Mouse (Mus musculus): Measurements from ENCODE around the gene Msx1. TPM values are rescaled to one million over a fixed set of nuclear protein-coding genes. Genes with fewer than 3 reads are reported as not detected.
"Not testable (repeated sequence)": the region's sequence is repeated elsewhere in the genome, so short reads cannot be mapped to it uniquely, and the experiment has no call there.

The Msx1 gene
- polyA plus RNA-seq, 1 experiment from 2014 or later, result 65.2 TPM

DNA sequence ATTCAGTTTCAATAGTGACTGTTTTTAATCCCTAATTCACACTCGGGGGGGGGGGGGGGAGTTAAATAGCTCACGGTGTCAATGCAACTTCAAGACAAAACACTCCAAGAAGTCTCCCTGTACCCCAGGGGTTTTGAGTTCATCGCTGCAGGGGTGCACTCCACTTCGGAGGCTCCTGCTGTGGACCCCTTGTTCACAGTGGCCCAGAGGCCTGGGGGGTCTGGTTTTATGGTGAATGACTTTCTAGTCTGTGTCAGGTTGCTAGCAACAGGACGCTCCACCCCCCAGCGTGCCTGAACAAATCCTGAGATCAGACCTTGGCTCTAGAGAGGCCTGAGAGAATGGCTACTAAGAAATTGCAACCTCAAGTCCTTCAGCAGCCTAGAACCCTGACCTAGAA is 8.4 kb upstream of the Msx1 start:
- peaks cover 3% of the 10 kb centered on the region; the same call in 1 of the 2 replicates for H3K9me3 ChIP-seq
- WGBS, result 4% methylated on average over 6 of the region's 6 CpGs
- H3K4me1 ChIP-seq, result peaks cover 23% of the 10 kb centered on the region
- H3K4me3 ChIP-seq, result no peak overlapping the region
- no peak for DNase-seq (ENCODE audit: low spot score)
- no peak overlapping the region for H3K27ac ChIP-seq
- no peaks in the 10 kb centered on the region for H3K36me3 ChIP-seq
- H3K27me3 ChIP-seq (ENCODE audit: insufficient read depth, poor library complexity, severe bottlenecking), result peaks cover 99% of the 10 kb centered on the region

- no peaks in the 10 kb centered on the region for H3K36me3 ChIP-seq
- no peak overlapping the region for H3K27ac ChIP-seq
- H3K4me3 ChIP-seq, result no peak overlapping the region
- H3K9me3 ChIP-seq, result peaks cover 3% of the 10 kb centered on the region; the same call in 1 of the 2 replicates
- DNase-seq (ENCODE audit: low spot score), result no peak
- peaks cover 99% of the 10 kb centered on the region for H3K27me3 ChIP-seq (ENCODE audit: insufficient read depth, poor library complexity, severe bottlenecking)
- peaks cover 28% of the 10 kb centered on the region for H3K4me1 ChIP-seq
- 7% methylated on average over 13 of the region's 13 CpGs for WGBS
Observed at GRCm38 (mm10) chr5:37832031-37832430, 7.6 kb upstream of the Msx1 start.

GRCm38 (mm10) chr5:37830436-37830835 is 6.1 kb upstream of the Msx1 start:
- Histone ChIP-seq H3K27me3 (ENCODE audit: insufficient read depth, poor library complexity, severe bottlenecking) (peaks cover 99% of the 10 kb centered on the region), H3K4me1 (peaks cover 33% of the 10 kb centered on the region)
- not testable (repeated sequence) for H3K27ac ChIP-seq; H3K4me3 ChIP-seq; H3K9me3 ChIP-seq; H3K36me3 ChIP-seq; DNase-seq (ENCODE audit: low spot score)
- WGBS, result 9% methylated on average over 6 of the region's 7 CpGs

DNA sequence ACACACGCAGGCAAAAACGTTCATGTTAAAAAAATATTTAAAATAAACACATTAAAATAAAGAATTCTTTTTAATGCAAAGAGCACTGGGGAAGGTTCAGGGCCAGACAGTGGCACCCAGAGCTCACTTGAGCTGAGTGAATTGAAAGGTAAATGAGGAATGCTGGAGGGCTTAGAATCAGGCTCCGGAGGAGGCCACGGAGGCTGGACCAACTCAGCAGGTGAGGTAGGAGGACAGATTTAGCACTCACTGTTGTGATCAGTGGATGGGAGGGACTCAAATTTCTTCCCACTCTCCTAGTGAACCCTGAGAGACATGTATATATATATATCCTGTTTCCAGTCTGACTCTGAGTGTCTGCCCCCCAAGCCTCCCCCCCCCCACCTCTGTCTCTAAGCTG is 5.5 kb upstream of the Msx1 start:
- no peak overlapping the region for H3K4me3 ChIP-seq
- 7% methylated on average over 4 of the region's 4 CpGs for WGBS

DNA sequence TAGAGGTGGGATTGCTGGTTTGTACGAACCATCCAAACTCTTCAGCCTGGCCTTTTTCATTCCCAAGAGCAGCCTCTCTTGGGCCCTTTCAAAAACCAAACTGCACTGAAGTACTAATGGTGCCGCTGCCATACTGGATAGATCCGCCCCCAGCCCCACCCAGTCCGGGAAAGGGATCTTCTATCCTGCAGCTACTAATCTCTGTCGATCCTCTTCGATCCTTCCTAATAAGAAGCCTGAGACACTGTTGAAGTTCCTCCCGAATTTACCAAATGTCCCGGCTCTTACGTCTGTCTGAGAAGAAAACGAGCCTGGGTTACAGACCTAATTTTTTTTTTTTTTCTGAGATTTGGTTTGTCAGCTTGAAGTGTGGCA is 4.9 kb upstream of the Msx1 start:
- no peak for DNase-seq (ENCODE audit: low spot score)
- Histone ChIP-seq H3K9me3 (peaks cover 3% of the 10 kb centered on the region; the same call in 1 of the 2 replicates), H3K4me1 (peaks cover 31% of the 10 kb centered on the region), H3K4me3 (no peak overlapping the region; the same call in 1 of the 2 replicates), H3K27me3 (ENCODE audit: insufficient read depth, poor library complexity, severe bottlenecking) (peaks cover 99% of the 10 kb centered on the region), H3K36me3 (no peaks in the 10 kb centered on the region), H3K27ac (no peak overlapping the region)
- WGBS, result 2% methylated on average over 10 of the region's 10 CpGs

More for the DNA sequence above, 5.5 kb upstream of the Msx1 start:
- H3K27ac ChIP-seq, result no peak overlapping the region
- H3K36me3 ChIP-seq, result no peaks in the 10 kb centered on the region
- DNase-seq (ENCODE audit: low spot score), result no peak
- peaks cover 99% of the 10 kb centered on the region for H3K27me3 ChIP-seq (ENCODE audit: insufficient read depth, poor library complexity, severe bottlenecking)
- H3K9me3 ChIP-seq, result peaks cover 3% of the 10 kb centered on the region; the same call in 1 of the 2 replicates
- H3K4me1 ChIP-seq, result peaks cover 33% of the 10 kb centered on the region

DNA sequence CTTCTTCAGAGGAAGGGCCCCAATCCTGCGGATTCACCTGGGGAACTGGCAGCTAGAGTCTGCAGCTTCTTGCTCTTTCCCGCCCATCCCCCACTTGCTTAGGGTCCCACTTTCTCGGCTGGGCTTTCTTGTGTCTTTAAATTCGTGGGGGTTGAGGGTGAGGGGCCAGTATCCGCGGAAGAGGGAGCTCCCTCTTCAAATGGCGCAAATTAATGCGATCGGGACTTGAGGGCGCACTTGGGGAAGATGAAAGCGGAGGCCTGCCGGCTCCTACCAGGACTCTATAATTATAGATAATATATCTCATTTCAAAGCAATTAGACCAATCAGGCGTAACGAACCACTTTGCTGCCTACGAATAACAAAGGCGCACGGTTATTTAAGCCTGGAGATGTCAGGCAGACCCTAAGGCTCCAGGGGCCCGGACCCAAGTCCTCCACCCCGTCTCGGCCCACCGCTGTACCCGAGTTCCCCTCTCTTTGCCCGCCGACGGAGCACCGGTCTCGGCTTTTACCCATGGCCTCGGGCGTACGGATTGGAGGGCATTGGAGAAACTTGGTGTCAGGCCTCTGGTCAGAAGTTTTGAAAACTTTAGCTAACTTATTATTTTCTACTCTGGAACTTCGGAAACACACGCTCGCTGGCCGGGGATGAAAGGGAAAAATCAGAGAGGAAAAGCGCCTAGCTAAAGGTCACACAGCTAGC is 4.4 kb upstream of the Msx1 start:
- Histone ChIP-seq H3K4me1 (peaks cover 34% of the 10 kb centered on the region), H3K9me3 (peaks cover 3% of the 10 kb centered on the region; the same call in 1 of the 2 replicates), H3K27ac (no peak overlapping the region), H3K36me3 (no peaks in the 10 kb centered on the region), H3K4me3 (peak overlapping the region; percentile 15; the same call in 1 of the 2 replicates), H3K27me3 (ENCODE audit: insufficient read depth, poor library complexity, severe bottlenecking) (peaks cover 99% of the 10 kb centered on the region)
- DNase-seq (ENCODE audit: low spot score), result no peak
- WGBS, result 1% methylated on average over 35 of the region's 35 CpGs

- Histone ChIP-seq H3K9me3 (peaks cover 3% of the 10 kb centered on the region; the same call in 1 of the 2 replicates), H3K4me1 (peaks cover 42% of the 10 kb centered on the region), H3K36me3 (no peaks in the 10 kb centered on the region), H3K4me3 (no peak overlapping the region), H3K27ac (no peak overlapping the region), H3K27me3 (ENCODE audit: insufficient read depth, poor library complexity, severe bottlenecking) (peaks cover 99% of the 10 kb centered on the region)
- WGBS, result under 1% methylated on average over 14 of the region's 14 CpGs
- DNase-seq (ENCODE audit: low spot score), result no peak
Observed at GRCm38 (mm10) chr5:37828001-37828400, 3.6 kb upstream of the Msx1 start.

- DNase-seq (ENCODE audit: low spot score), result no peak
- 2% methylated on average over 9 of the region's 9 CpGs for WGBS
- peak overlapping the region; percentile 40 for H3K4me3 ChIP-seq
- H3K4me1 ChIP-seq, result peaks cover 45% of the 10 kb centered on the region
- H3K9me3 ChIP-seq, result peaks cover 3% of the 10 kb centered on the region; the same call in 1 of the 2 replicates
- no peaks in the 10 kb centered on the region for H3K36me3 ChIP-seq
- no peak overlapping the region for H3K27ac ChIP-seq
- peaks cover 96% of the 10 kb centered on the region for H3K27me3 ChIP-seq (ENCODE audit: insufficient read depth, poor library complexity, severe bottlenecking)
Observed at GRCm38 (mm10) chr5:37827626-37827950, 3.2 kb upstream of the Msx1 start.

- DNase-seq (ENCODE audit: low spot score), result no peak
- Histone ChIP-seq H3K36me3 (no peaks in the 10 kb centered on the region), H3K27me3 (ENCODE audit: insufficient read depth, poor library complexity, severe bottlenecking) (peaks cover 96% of the 10 kb centered on the region), H3K4me1 (peaks cover 45% of the 10 kb centered on the region), H3K9me3 (peaks cover 3% of the 10 kb centered on the region; the same call in 1 of the 2 replicates), H3K27ac (no peak overlapping the region), H3K4me3 (peak overlapping the region; percentile 40)
- under 1% methylated on average over 59 of the region's 59 CpGs for WGBS
Observed at GRCm38 (mm10) chr5:37826706-37827625, 2.6 kb upstream of the Msx1 start.

DNA sequence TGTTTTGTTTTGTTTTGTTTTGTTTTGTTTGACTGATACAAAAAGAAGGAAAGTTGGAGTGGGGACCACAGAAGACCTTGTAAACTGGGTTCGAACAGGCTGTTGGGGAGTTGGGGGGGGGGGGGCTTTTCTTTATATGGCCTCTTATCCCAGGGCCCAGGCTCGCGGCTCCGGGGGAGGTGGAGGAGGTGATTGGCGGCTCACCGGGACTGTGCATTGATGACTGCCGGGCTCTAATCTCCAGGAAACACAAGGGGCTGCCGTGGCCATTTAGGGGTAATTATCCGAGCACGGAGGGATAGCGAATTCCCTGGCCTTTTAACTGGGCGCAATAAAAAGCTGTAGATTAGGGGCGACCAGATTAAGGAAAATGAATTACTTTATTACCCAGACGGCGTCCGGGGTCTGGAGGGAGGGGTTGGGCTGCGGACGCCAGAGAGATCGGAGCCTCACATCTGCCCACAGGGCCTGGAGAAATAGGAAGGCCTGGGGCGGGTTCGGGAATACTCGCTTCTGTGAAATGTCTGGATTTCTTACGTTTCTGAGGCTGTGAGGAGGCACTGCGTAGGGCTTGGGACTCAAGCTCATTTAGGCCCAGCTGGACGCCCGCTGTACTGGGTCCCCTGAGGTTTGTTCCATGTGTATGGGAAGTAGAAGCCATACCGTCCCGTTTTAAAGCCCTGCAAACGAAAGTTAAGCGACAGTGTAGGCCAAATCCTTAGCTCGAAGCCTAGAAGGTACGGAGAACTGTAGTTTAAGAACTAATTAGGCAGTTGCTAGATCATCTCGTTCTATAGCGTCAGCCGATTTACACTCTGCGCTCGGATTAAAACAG is 1.4 kb upstream of the Msx1 start:
- Histone ChIP-seq H3K9me3 (peaks cover 3% of the 10 kb centered on the region; the same call in 1 of the 2 replicates), H3K27me3 (ENCODE audit: insufficient read depth, poor library complexity, severe bottlenecking) (peaks cover 96% of the 10 kb centered on the region), H3K4me1 (peaks cover 52% of the 10 kb centered on the region), H3K36me3 (no peaks in the 10 kb centered on the region), H3K4me3 (no peak overlapping the region), H3K27ac (no peak overlapping the region)
- DNase-seq (ENCODE audit: low spot score), result no peak
- WGBS, result 1% methylated on average over 37 of the region's 37 CpGs

DNA sequence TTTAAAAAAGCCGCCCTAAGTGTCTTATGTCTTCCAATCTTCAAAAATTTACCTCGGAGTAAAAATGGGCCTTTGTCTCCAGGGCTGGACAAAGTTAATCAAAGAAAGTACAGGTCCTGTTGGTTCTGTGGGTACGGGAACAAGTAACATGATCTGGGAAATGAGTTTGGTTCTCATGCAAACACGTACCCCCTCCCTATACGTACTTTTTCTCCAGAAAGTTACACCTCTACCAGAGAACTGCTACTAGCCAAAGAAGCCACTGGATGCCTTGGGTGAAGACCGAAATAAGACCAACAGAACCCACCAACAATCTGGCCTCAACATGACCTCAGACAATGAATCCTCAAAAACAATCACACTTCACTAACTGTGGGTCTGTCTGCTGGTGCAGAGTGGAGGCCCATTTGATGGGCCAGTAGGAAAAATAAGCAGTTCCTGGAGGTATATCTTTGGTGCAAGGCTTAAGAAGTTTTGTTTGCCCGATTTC is 773 bp upstream of the Msx1 start:
- peaks cover 3% of the 10 kb centered on the region; the same call in 1 of the 2 replicates for H3K9me3 ChIP-seq
- peaks cover 98% of the 10 kb centered on the region for H3K27me3 ChIP-seq (ENCODE audit: insufficient read depth, poor library complexity, severe bottlenecking)
- 9% methylated on average over 7 of the region's 7 CpGs for WGBS
- no peak overlapping the region for H3K4me3 ChIP-seq
- H3K36me3 ChIP-seq, result no peaks in the 10 kb centered on the region
- no peak overlapping the region for H3K27ac ChIP-seq
- H3K4me1 ChIP-seq, result peaks cover 52% of the 10 kb centered on the region
- no peak for DNase-seq (ENCODE audit: low spot score)

- DNase-seq (ENCODE audit: low spot score), result no peak
- peaks cover 52% of the 10 kb centered on the region for H3K4me1 ChIP-seq
- peaks cover 98% of the 10 kb centered on the region for H3K27me3 ChIP-seq (ENCODE audit: insufficient read depth, poor library complexity, severe bottlenecking)
- no peaks in the 10 kb centered on the region for H3K36me3 ChIP-seq
- WGBS, result under 1% methylated on average over 58 of the region's 58 CpGs
- H3K27ac ChIP-seq, result peak overlapping the region; percentile 85
- H3K9me3 ChIP-seq, result no peaks in the 10 kb centered on the region
- H3K4me3 ChIP-seq, result peak overlapping the region; percentile 80
Observed at GRCm38 (mm10) chr5:37823721-37824460, 492 bp downstream of the Msx1 start.
